Mouse (Mus musculus) heart, embryonic 16.5 days (tissue): Measurements from ENCODE around the gene Mbd6. TPM values are rescaled to one million over a fixed set of nuclear protein-coding genes. Genes with fewer than 3 reads are reported as not detected.
A peak's percentile ranks its signal among the peaks of the same experiment; 100 is the strongest.

ENCODE experiments used
- ATAC-seq: fragments of 200-750 bp; cut with Nextera tagmentation; replicated peaks from 2 replicates; pipeline ENCODE4 v1.8.0; 2017; ENCODE audit warnings: moderate number of reproducible peaks; ENCODE audit not compliant: insufficient read depth, low FRiP score; ENCODE audit errors: extremely low read depth
- H3K27ac ChIP-seq: fragments of 300-500 bp; sonication (generic); 2 replicates; pipeline ENCODE4 v1.5.1; 2014; ENCODE audit warnings: mild to moderate bottlenecking, low read length, control low read depth, moderate library complexity
- H3K27me3 ChIP-seq: fragments of 300-500 bp; sonication (generic); 2 replicates; pipeline ENCODE4 v1.6.1; 2014; ENCODE audit warnings: low read length, mixed read lengths; ENCODE audit not compliant: control insufficient read depth, insufficient read depth
- H3K36me3 ChIP-seq: fragments of 300-500 bp; sonication (generic); 2 replicates; pipeline ENCODE4 v1.6.1; 2014; ENCODE audit not compliant: control insufficient read depth, insufficient read depth
- H3K4me1 ChIP-seq: fragments of 300-500 bp; sonication (generic); 2 replicates; pipeline ENCODE4 v1.6.1; 2014; ENCODE audit warnings: low read length, mixed read lengths; ENCODE audit not compliant: control insufficient read depth, insufficient read depth
- H3K4me2 ChIP-seq: fragments of 300-500 bp; sonication (generic); 2 replicates; pipeline ENCODE4 v1.6.1; 2014; ENCODE audit warnings: low read depth, mild to moderate bottlenecking, control low read depth, low read length
- H3K4me3 ChIP-seq: fragments of 300-500 bp; sonication (generic); 2 replicates; pipeline ENCODE4 v1.5.1; 2014; ENCODE audit warnings: mild to moderate bottlenecking, control low read depth, low read length
- H3K9ac ChIP-seq: fragments of 300-500 bp; sonication (generic); 2 replicates; pipeline ENCODE4 v1.6.1; 2014; ENCODE audit warnings: low read length, control low read depth
- H3K9me3 ChIP-seq: fragments of 300-500 bp; sonication (generic); replicated peaks from 2 replicates; pipeline ENCODE4 v1.6.1; 2016; ENCODE audit warnings: low read length; ENCODE audit not compliant: control insufficient read depth
- WGBS: fragments of 180-500 bp; shearing (Covaris S2); extraction: QIAGEN DNeasy Blood & Tissue Kit; methylation state at CpG from one replicate; pipeline ENCODE4 v1.1.7; 2014; 5-methylcytosine and 5-hydroxymethylcytosine counted together
- polyA plus RNA-seq: library from polyadenylated mRNA; unstranded; fragments of >200 nt; fragmentation: Nextera tagmentation; extraction: Ambion mirVana; gene quantifications from 2 replicates; pipeline ENCODE4 v1.2.1, GENCODE M21; 2015

Gene Mbd6
- 11.4 and 11.7 TPM in 2 replicates for polyA plus RNA-seq

GRCm38 (mm10) chr10:127288800-127289572 is at the start of gene Mbd6:
TSS of gene Mbd6 (minus strand) at chr10:127289018.
- under 1% methylated on average over 35 of the region's 65 CpGs for WGBS
- peak within 1 kb of the TSS; percentile 86 for H3K4me3 ChIP-seq
- no peaks in the 10 kb centered on the region for H3K9me3 ChIP-seq
- peak within 1 kb of the TSS; percentile 100 for H3K27ac ChIP-seq
- ATAC-seq, result peak; percentile 29
- peak within 1 kb of the TSS; percentile 91 for H3K9ac ChIP-seq
- peaks cover 30% of the 10 kb centered on the region for H3K36me3 ChIP-seq
- H3K4me1 ChIP-seq, result peaks cover 54% of the 10 kb centered on the region
- H3K27me3 ChIP-seq, result no peaks in the 10 kb centered on the region
- H3K4me2 ChIP-seq, result peak within 1 kb of the TSS; percentile 90

DNA sequence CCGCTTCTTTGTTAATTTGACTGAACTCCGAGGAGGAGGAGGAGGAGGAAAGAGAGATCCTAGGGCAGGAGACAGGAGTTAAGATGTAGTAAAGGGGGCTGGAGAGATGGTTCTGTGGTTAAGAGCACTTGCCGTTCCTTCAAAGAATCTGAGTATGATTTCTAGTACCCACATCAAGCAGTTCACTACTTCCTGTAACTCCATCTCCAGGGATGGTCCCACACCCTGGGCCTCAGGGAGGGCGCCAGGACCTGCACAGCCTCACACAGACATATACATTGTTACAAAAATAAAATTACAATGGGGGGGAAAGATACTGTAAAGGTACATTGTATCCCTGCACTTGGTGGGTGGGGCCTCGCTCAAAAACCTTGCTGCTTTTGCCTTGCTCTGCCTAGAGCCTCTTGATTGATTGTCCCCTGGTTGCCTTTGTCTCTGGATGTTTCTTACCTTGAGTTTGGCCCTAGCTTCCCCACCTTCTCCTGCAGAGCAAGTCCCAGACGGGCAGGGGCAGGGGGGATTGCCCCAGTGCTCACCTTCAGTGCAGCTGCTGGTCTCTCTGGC is 48.8 kb upstream of the Mbd6 start:
- H3K4me2 ChIP-seq, result no peak overlapping the region
- H3K4me1 ChIP-seq, result peaks cover 26% of the 10 kb centered on the region
- WGBS, result 65% methylated on average over 6 of the region's 6 CpGs
- ATAC-seq, result no peak
- no peaks in the 10 kb centered on the region for H3K36me3 ChIP-seq
- H3K9ac ChIP-seq, result no peak overlapping the region
- no peak overlapping the region for H3K27ac ChIP-seq
- peaks cover 23% of the 10 kb centered on the region for H3K27me3 ChIP-seq
- H3K4me3 ChIP-seq, result no peak overlapping the region
- no peaks in the 10 kb centered on the region for H3K9me3 ChIP-seq

DNA sequence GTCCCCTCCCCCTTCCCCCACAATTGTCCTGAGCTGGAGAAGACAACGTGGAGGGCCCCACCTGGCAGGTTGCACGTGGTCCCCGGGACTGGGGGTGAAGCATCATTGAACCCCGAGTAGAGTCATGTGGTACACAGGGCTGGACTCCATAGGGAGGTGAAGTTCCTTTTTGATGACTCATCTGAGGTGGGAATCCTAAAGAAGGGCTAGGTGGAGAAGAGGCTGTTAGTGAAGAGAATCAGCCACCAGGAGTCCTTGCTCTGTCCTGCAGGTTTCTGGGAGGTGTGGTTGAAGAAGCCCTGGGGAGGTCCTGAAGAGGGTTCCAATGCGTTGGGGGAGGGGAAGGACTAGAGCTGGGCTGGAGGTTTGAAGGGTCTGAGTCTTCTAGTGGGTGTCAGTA is 48.1 kb upstream of the Mbd6 start:
- peaks cover 23% of the 10 kb centered on the region for H3K4me1 ChIP-seq
- H3K4me2 ChIP-seq, result no peak overlapping the region
- H3K27ac ChIP-seq, result no peak overlapping the region
- H3K36me3 ChIP-seq, result no peaks in the 10 kb centered on the region
- no peak overlapping the region for H3K9ac ChIP-seq
- H3K9me3 ChIP-seq, result no peaks in the 10 kb centered on the region
- ATAC-seq, result no peak
- H3K4me3 ChIP-seq, result no peak overlapping the region
- H3K27me3 ChIP-seq, result peaks cover 23% of the 10 kb centered on the region
- WGBS, result 47% methylated on average over 5 of the region's 5 CpGs

DNA sequence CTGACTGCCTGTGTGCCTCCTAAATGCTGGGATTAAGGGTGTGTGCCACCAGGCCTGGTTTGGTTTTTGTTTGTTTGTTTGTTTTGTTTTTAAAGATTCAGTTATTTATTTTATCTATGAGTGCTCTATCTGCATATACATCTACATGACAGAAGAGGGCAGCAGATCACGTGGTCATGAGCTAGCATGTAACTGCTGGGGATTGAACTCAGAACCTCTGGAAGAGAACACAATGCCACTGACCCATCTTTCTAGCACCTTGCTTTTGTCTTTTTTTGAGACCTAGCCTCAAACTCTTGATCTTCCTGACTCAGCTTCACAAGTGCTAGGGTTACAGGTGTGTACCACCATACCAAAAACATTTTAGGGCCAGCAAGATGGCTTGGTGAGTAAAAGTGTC is 46.5 kb upstream of the Mbd6 start:
- Histone ChIP-seq H3K4me1 (peaks cover 11% of the 10 kb centered on the region), H3K9ac (no peak overlapping the region), H3K36me3 (no peaks in the 10 kb centered on the region), H3K9me3 (no peaks in the 10 kb centered on the region), H3K27me3 (peaks cover 14% of the 10 kb centered on the region), H3K27ac (no peak overlapping the region), H3K4me2 (no peak overlapping the region), H3K4me3 (no peak overlapping the region)
- WGBS, result 66% methylated on average over 1 of the region's 1 CpGs
- ATAC-seq, result no peak

- 64% methylated on average over 5 of the region's 5 CpGs for WGBS
- ATAC-seq, result no peak
- H3K36me3 ChIP-seq, result no peaks in the 10 kb centered on the region
- no peak overlapping the region for H3K9ac ChIP-seq
- no peak overlapping the region for H3K4me3 ChIP-seq
- H3K27me3 ChIP-seq, result peaks cover 18% of the 10 kb centered on the region
- H3K27ac ChIP-seq, result no peak overlapping the region
- no peaks in the 10 kb centered on the region for H3K4me1 ChIP-seq
- H3K4me2 ChIP-seq, result no peak overlapping the region
- no peaks in the 10 kb centered on the region for H3K9me3 ChIP-seq
Measured at GRCm38 (mm10) chr10:127333152-127333551, 44.3 kb upstream of the Mbd6 start.

DNA sequence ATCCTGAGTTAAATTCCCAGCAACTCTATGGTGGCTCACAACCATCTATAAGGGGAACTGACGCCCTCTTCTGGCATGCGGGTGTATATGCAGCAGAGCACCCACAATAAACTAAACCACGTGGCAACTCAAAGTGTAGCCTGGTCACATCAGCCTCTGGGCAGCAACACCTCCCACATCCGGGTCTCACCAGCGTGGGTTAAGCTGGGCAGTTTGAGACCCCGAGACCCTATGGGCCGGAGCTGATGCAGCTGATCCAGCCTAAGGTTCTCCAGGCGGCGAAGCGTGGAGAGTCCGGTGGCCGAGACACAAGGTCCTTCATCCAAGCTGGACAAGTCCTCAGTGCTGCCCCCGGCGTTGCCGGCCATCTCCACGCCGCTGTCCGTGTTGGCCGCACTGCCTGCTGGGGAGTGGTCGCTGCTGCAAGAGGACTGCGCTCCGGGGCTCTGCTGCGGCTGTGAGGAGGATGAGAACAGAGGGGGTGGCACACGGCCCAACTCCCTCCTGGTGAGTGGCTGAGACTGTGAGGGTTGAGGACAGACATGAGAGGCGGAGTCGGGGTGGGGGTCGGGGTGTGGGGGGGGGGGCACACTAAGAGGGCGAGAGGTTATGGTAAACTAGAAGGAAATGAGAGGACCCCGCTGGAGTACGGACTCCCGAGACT is 43.5 kb upstream of the Mbd6 start:
- peak overlapping the region; percentile 29; the same call in 1 of the 2 replicates for H3K4me2 ChIP-seq
- H3K4me3 ChIP-seq, result no peak overlapping the region
- 39% methylated on average over 29 of the region's 31 CpGs for WGBS
- H3K27me3 ChIP-seq, result peaks cover 21% of the 10 kb centered on the region
- H3K9ac ChIP-seq, result no peak overlapping the region; the same call in 1 of the 2 replicates
- no peak overlapping the region for H3K27ac ChIP-seq
- H3K36me3 ChIP-seq, result no peaks in the 10 kb centered on the region
- no peaks in the 10 kb centered on the region; the same call in 1 of the 2 replicates for H3K9me3 ChIP-seq
- ATAC-seq, result no peak
- no peaks in the 10 kb centered on the region for H3K4me1 ChIP-seq

DNA sequence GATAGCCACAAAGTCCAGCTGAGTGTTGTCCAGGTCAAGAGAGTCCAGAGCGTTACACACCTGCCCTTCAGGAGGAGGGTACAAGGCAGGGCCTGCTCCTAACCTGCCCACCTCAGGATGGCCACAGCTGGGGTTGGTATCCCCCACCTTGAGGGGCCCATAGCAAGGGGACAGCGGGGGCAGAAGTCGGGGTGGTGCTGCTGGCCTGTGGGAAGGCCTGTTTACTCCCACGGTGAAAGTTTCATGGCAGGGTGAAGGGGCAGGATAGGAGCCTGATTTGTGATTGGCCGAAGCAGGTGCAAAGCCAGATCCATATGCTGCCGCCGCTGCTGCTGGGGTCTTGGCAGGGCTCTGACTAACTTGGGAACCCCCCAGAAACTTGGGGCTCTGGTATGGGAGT is 41.4 kb upstream of the Mbd6 start:
- Histone ChIP-seq H3K27me3 (peaks cover 35% of the 10 kb centered on the region), H3K9me3 (peaks cover 3% of the 10 kb centered on the region; the same call in 1 of the 2 replicates), H3K9ac (no peak overlapping the region), H3K27ac (no peak overlapping the region), H3K4me1 (peaks cover 11% of the 10 kb centered on the region), H3K4me3 (no peak overlapping the region), H3K36me3 (no peaks in the 10 kb centered on the region), H3K4me2 (no peak overlapping the region)
- ATAC-seq, result no peak
- WGBS, result 78% methylated on average over 7 of the region's 7 CpGs

GRCm38 (mm10) chr10:127327461-127328145 is 38.8 kb upstream of the Mbd6 start:
- no peak overlapping the region for H3K9ac ChIP-seq
- ATAC-seq, result no peak
- WGBS, result 49% methylated on average over 18 of the region's 18 CpGs
- H3K36me3 ChIP-seq, result no peaks in the 10 kb centered on the region
- H3K27ac ChIP-seq, result no peak overlapping the region
- peaks cover 41% of the 10 kb centered on the region for H3K27me3 ChIP-seq
- peaks cover 3% of the 10 kb centered on the region; the same call in 1 of the 2 replicates for H3K9me3 ChIP-seq
- H3K4me1 ChIP-seq, result peaks cover 11% of the 10 kb centered on the region
- no peak overlapping the region for H3K4me2 ChIP-seq
- no peak overlapping the region for H3K4me3 ChIP-seq
